Mouse (Mus musculus) thymus, postnatal 0 days (tissue): ENCODE measurements around the gene Lrfn3. TPM values are rescaled to one million over a fixed set of nuclear protein-coding genes. Genes with fewer than 3 reads are reported as not detected.

Experiments
- DNase-seq: peaks from one replicate; pipeline ENCODE4 v3.0.0-alpha.2; 2015; ENCODE audit warnings: low spot score
- polyA plus RNA-seq: library from polyadenylated mRNA; unstranded; fragments of >200 nt; fragmentation: Nextera tagmentation; extraction: Ambion mirVana; gene quantifications from 2 replicates; pipeline ENCODE4 v1.2.1, GENCODE M21; 2015

Lrfn3 gene
- polyA plus RNA-seq, 1 experiment from 2014 or later = 0.18 TPM

GRCm38 (mm10) chr7:30314721-30315155 lies 47.8 kb downstream of the Lrfn3 start, which contains the start of gene Syne4:
Syne4 (plus strand) TSS chr7:30314807.
- no peak for DNase-seq

GRCm38 (mm10) chr7:30313666-30314320 lies 48.8 kb downstream of the Lrfn3 start:
- no peak for DNase-seq

GRCm38 (mm10) chr7:30310136-30310535 lies 52.4 kb downstream of the Lrfn3 start:
- DNase-seq = no peak

GRCm38 (mm10) chr7:30309395-30310129 lies 53.0 kb downstream of the Lrfn3 start:
- no peak for DNase-seq

- DNase-seq = peak; percentile 95
Observed at GRCm38 (mm10) chr7:30308076-30309005, 54.2 kb downstream of the Lrfn3 start, which contains the start of gene Alkbh6. Alkbh6 (plus strand) TSS chr7:30308717.

- no peak for DNase-seq
Observed at GRCm38 (mm10) chr7:30306083-30306779, 56.3 kb downstream of the Lrfn3 start.

Other genes starting within 250 kb of the Lrfn3 start
- 10.9 and 13.6 TPM in 2 replicates for gene Zfp382, start 240.8 kb downstream of the Lrfn3 start, polyA plus RNA-seq
- gene Zfp146, start 193.0 kb downstream of the Lrfn3 start, polyA plus RNA-seq = 7.6 and 9.6 TPM in 2 replicates
- 9.2 and 11.6 TPM in 2 replicates for gene Cox7a1, start 178.6 kb downstream of the Lrfn3 start, polyA plus RNA-seq
- 66.9 and 76.2 TPM in 2 replicates for gene Capns1, start 164.0 kb downstream of the Lrfn3 start, polyA plus RNA-seq
- 134 and 137 TPM in 2 replicates for gene Polr2i, start 130.8 kb downstream of the Lrfn3 start, polyA plus RNA-seq
- gene Tbcb, start 130.5 kb downstream of the Lrfn3 start, polyA plus RNA-seq = 149 and 155 TPM in 2 replicates
- gene Ovol3, start 127.0 kb downstream of the Lrfn3 start, polyA plus RNA-seq = 0.26 and 0.78 TPM in 2 replicates
- gene Thap8, start 82.7 kb downstream of the Lrfn3 start, polyA plus RNA-seq = 0.19 and 0.23 TPM in 2 replicates
- 6.4 and 7.8 TPM in 2 replicates for gene Wdr62, start 82.4 kb downstream of the Lrfn3 start, polyA plus RNA-seq
- gene Clip3, start 71.0 kb downstream of the Lrfn3 start, polyA plus RNA-seq = 1.2 and 1.9 TPM in 2 replicates
- 71.3 and 71.8 TPM in 2 replicates for gene Alkbh6, start 54.1 kb downstream of the Lrfn3 start, polyA plus RNA-seq
- 7.6 and 9.5 TPM in 2 replicates for gene Syne4, start 48.0 kb downstream of the Lrfn3 start, polyA plus RNA-seq
- 0.68 and 2.0 TPM in 2 replicates for gene E130208F15Rik, start 41.0 kb downstream of the Lrfn3 start, polyA plus RNA-seq
- 19.0 and 22.7 TPM in 2 replicates for gene Sdhaf1, start 38.9 kb downstream of the Lrfn3 start, polyA plus RNA-seq
- gene Tyrobp, start 51.0 kb upstream of the Lrfn3 start, polyA plus RNA-seq = 112 and 116 TPM in 2 replicates
- gene Hcst, start 57.1 kb upstream of the Lrfn3 start, polyA plus RNA-seq = 110 and 139 TPM in 2 replicates
- 20.2 and 20.3 TPM in 2 replicates for gene Nfkbid, start 59.0 kb upstream of the Lrfn3 start, polyA plus RNA-seq
- gene Aplp1, start 82.8 kb upstream of the Lrfn3 start, polyA plus RNA-seq = 1.3 and 2.8 TPM in 2 replicates
- gene Kirrel2, start 94.9 kb upstream of the Lrfn3 start, polyA plus RNA-seq = 0.10 and 0.17 TPM in 2 replicates
- 0.29 and 0.46 TPM in 2 replicates for gene Nphs1, start 95.5 kb upstream of the Lrfn3 start, polyA plus RNA-seq
- not detected in 2 replicates for gene Prodh2, start 130.8 kb upstream of the Lrfn3 start, polyA plus RNA-seq
- 3.6 and 4.6 TPM in 2 replicates for gene Arhgap33, start 172.3 kb upstream of the Lrfn3 start, polyA plus RNA-seq
- 6.9 and 7.5 TPM in 2 replicates for gene Hspb6, start 189.4 kb upstream of the Lrfn3 start, polyA plus RNA-seq
- 3.6 and 5.2 TPM in 2 replicates for gene Proser3, start 189.5 kb upstream of the Lrfn3 start, polyA plus RNA-seq
- 91.1 and 96.6 TPM in 2 replicates for gene Lin37, start 197.1 kb upstream of the Lrfn3 start, polyA plus RNA-seq
- gene U2af1l4, start 200.5 kb upstream of the Lrfn3 start, polyA plus RNA-seq = 101 and 112 TPM in 2 replicates
- 8.4 and 9.8 TPM in 2 replicates for gene Gm49396, start 200.6 kb upstream of the Lrfn3 start, polyA plus RNA-seq
- gene Psenen, start 200.9 kb upstream of the Lrfn3 start, polyA plus RNA-seq = 203 and 204 TPM in 2 replicates
- gene Igflr1, start 202.7 kb upstream of the Lrfn3 start, polyA plus RNA-seq = 4.0 and 7.8 TPM in 2 replicates
- 7.2 and 9.3 TPM in 2 replicates for gene Kmt2b, start 226.0 kb upstream of the Lrfn3 start, polyA plus RNA-seq
- 0.31 and 0.32 TPM in 2 replicates for gene Zbtb32, start 236.1 kb upstream of the Lrfn3 start, polyA plus RNA-seq